Mouse (Mus musculus) neural tube, embryonic 13.5 days (tissue): ENCODE results near the gene Cdpf1. TPM values are rescaled to one million over a fixed set of nuclear protein-coding genes. Genes with fewer than 3 reads are reported as not detected.

Source experiments
- polyA plus RNA-seq: library from polyadenylated mRNA; unstranded; fragments of >200 nt; fragmentation: Nextera tagmentation; extraction: Ambion mirVana; gene quantifications from 2 replicates; pipeline ENCODE4 v1.2.1, GENCODE M21; 2015

Gene Cdpf1
- polyA plus RNA-seq, 1 experiment from 2014 or later: 21.0 TPM

Other genes starting within 250 kb of the Cdpf1 start
- 34.2 and 37.7 TPM in 2 replicates for gene Wnt7b, start 229.2 kb downstream of the Cdpf1 start, polyA plus RNA-seq
- gene Ppara, start 76.7 kb downstream of the Cdpf1 start, polyA plus RNA-seq: 1.0 and 2.0 TPM in 2 replicates
- 0.03 and 0.17 TPM in 2 replicates for gene Pkdrej, start 10.0 kb upstream of the Cdpf1 start, polyA plus RNA-seq
- gene Ttc38, start 20.6 kb upstream of the Cdpf1 start, polyA plus RNA-seq: 3.9 and 4.3 TPM in 2 replicates
- 5.0 and 5.6 TPM in 2 replicates for gene Gtse1, start 48.0 kb upstream of the Cdpf1 start, polyA plus RNA-seq
- 43.3 and 45.8 TPM in 2 replicates for gene Trmu, start 67.6 kb upstream of the Cdpf1 start, polyA plus RNA-seq
- gene Celsr1, start 222.1 kb upstream of the Cdpf1 start, polyA plus RNA-seq: 1.8 TPM in 2 replicates
- gene Gramd4, start 246.0 kb upstream of the Cdpf1 start, polyA plus RNA-seq: 32.5 TPM in 2 replicates